18 mouse cellular contexts compared by ENCODE assay signal in genomic region chr2:59733410-59733809, GRCm38 (mm10).
DNase-seq lines count a peak whose midpoint lies in the region; ATAC-seq and TF ChIP-seq lines count a peak whose summit lies in the region.
"Had no signal": no experiment of that assay in that cellular context is flagged by ENCODE, and none has a peak within 500 bp of the region (broad histone marks: within the 10 kb centered on the region; RNA-seq: fewer than 3 reads in every experiment).

No protein-coding gene starts in this region.

- no peak for TF ChIP-seq POLR2A in cerebellum, adult 2 months (IDR thresholded peaks at IDR 0.05; ENCODE audit: borderline replicate concordance, insufficient read depth, low read length)

- H3K4me2 ChIP-seq in kidney, embryonic 14.5 days (replicated peaks; ENCODE audit: low read depth, low read length), result no peak overlapping the region
- H3K4me2 ChIP-seq in lung, embryonic 16.5 days (ENCODE audit: low read depth, low read length), result no peak overlapping the region
- H3K4me2 ChIP-seq in stomach, embryonic 16.5 days (ENCODE audit: low read depth, low read length), result no peak overlapping the region

- 0 out of 2 replicates have a peak, but pooled peaks cover 4% of the 10 kb centered on the region for H3K36me3 ChIP-seq in kidney, embryonic 14.5 days (ENCODE audit: control insufficient read depth, insufficient read depth, low read length)
- H3K36me3 ChIP-seq in lung, embryonic 16.5 days (ENCODE audit: control insufficient read depth, insufficient read depth, low read length), result no peaks in the 10 kb centered on the region
- H3K36me3 ChIP-seq in stomach, embryonic 16.5 days (ENCODE audit: control insufficient read depth, insufficient read depth, low read length), result no peaks in the 10 kb centered on the region

- no peaks in the 10 kb centered on the region for H3K9me3 ChIP-seq in kidney, embryonic 14.5 days (ENCODE audit: control insufficient read depth, low read length)
- no peaks in the 10 kb centered on the region for H3K9me3 ChIP-seq in lung, embryonic 16.5 days (ENCODE audit: control insufficient read depth, low read length)
- no peaks in the 10 kb centered on the region for H3K9me3 ChIP-seq in stomach, embryonic 16.5 days (replicated peaks; ENCODE audit: control insufficient read depth, low read length)
- H3K9me3 ChIP-seq: embryonic facial prominence, embryonic 10.5 days had no signal

- WGBS in kidney, embryonic 14.5 days, result 47% methylated on average over 5 of the region's 5 CpGs
- 48% methylated on average over 5 of the region's 5 CpGs for WGBS in lung, embryonic 16.5 days
- 54% methylated on average over 5 of the region's 5 CpGs for WGBS in stomach, embryonic 16.5 days
- WGBS in cerebellum, adult 2 months, result 88% methylated on average over 5 of the region's 5 CpGs

- H3K27ac ChIP-seq in kidney, embryonic 14.5 days (ENCODE audit: low read depth, low read length), result no peak overlapping the region; the same call in 1 of the 2 replicates
- H3K27ac ChIP-seq in layer of hippocampus, adult 2 months, result peak overlapping the region; percentile 44
- peak overlapping the region; percentile 64 for H3K27ac ChIP-seq in lung, embryonic 16.5 days (ENCODE audit: low read length)
- H3K27ac ChIP-seq in stomach, embryonic 16.5 days (ENCODE audit: low read length), result 0 out of 2 replicates have a peak overlapping the region, but pooled peaks have one; percentile 5
- no peak overlapping the region for H3K27ac ChIP-seq in cerebellum, adult 2 months (ENCODE audit: insufficient read depth, low read length)
- H3K27ac ChIP-seq: forebrain, embryonic 10.5 days had no signal

- TF ChIP-seq CTCF in layer of hippocampus, adult 2 months (conservative IDR thresholded peaks at IDR 0.05), result no peak
- TF ChIP-seq CTCF in cerebellum, adult 2 months (IDR thresholded peaks at IDR 0.05; ENCODE audit: borderline replicate concordance, insufficient read depth, low read depth, low read length), result no peak

- no peaks in the 10 kb centered on the region for H3K27me3 ChIP-seq in kidney, embryonic 14.5 days (ENCODE audit: control insufficient read depth, insufficient read depth, low read length)
- H3K27me3 ChIP-seq in lung, embryonic 16.5 days (ENCODE audit: control insufficient read depth, insufficient read depth, low read depth, low read length), result no peaks in the 10 kb centered on the region
- no peaks in the 10 kb centered on the region for H3K27me3 ChIP-seq in stomach, embryonic 16.5 days (ENCODE audit: control insufficient read depth, insufficient read depth, low read length)
- no peaks in the 10 kb centered on the region for H3K27me3 ChIP-seq in cerebellum, adult 2 months (ENCODE audit: control insufficient read depth, insufficient read depth, low read length)

- H3K4me3 ChIP-seq in kidney, embryonic 14.5 days (ENCODE audit: low read length), result no peak overlapping the region
- no peak overlapping the region for H3K4me3 ChIP-seq in layer of hippocampus, adult 2 months
- H3K4me3 ChIP-seq in lung, embryonic 16.5 days (ENCODE audit: low read length), result no peak overlapping the region
- no peak overlapping the region for H3K4me3 ChIP-seq in stomach, embryonic 16.5 days (replicated peaks; ENCODE audit: low read length)
- H3K4me3 ChIP-seq in cerebellum, adult 2 months (replicated peaks; ENCODE audit: insufficient read depth, low read depth, low read length), result no peak overlapping the region
- H3K4me3 ChIP-seq: embryonic facial prominence, embryonic 10.5 days; erythroblast, embryonic 14.5 days; forebrain, embryonic 10.5 days had no signal

- ATAC-seq in kidney, embryonic 14.5 days (ENCODE audit: low FRiP score, low TSS enrichment), result peak; percentile 30; the same call in 1 of the 2 replicates
- peak; percentile 74 for ATAC-seq in lung, embryonic 16.5 days (ENCODE audit: low read depth)
- no peak for ATAC-seq in stomach, embryonic 16.5 days (ENCODE audit: insufficient read depth, low FRiP score)
- ATAC-seq: forebrain, embryonic 14.5 days had no signal

- DNase-seq in kidney, adult 18-20 months, result no peak
- DNase-seq in layer of hippocampus, adult 2 months (ENCODE audit: low spot score in 2 of 2), result no peak
- no peak for DNase-seq in layer of hippocampus, postnatal 36 days
- DNase-seq in lung, postnatal 36 days, result no peak
- DNase-seq in cerebellum, adult 2 months, result no peak
- DNase-seq: adrenal gland, adult 2 months; adrenal gland, postnatal 25 days; cerebellum, adult 18-20 months; cerebellum, postnatal 10 days; gastrocnemius, postnatal 36 days; heart, postnatal 14 days had no signal

- H3K9ac ChIP-seq in kidney, embryonic 14.5 days (ENCODE audit: low read depth, low read length), result no peak overlapping the region
- H3K9ac ChIP-seq in lung, embryonic 16.5 days (ENCODE audit: low read length), result no peak overlapping the region
- no peak overlapping the region for H3K9ac ChIP-seq in stomach, embryonic 16.5 days (ENCODE audit: low read length)

- 0 out of 2 replicates have a peak, but pooled peaks cover 4% of the 10 kb centered on the region for H3K4me1 ChIP-seq in kidney, embryonic 14.5 days (ENCODE audit: control insufficient read depth, insufficient read depth, low read length)
- H3K4me1 ChIP-seq in lung, embryonic 16.5 days (replicated peaks; ENCODE audit: control insufficient read depth, insufficient read depth, low read length), result peaks cover 16% of the 10 kb centered on the region
- peaks cover 4% of the 10 kb centered on the region for H3K4me1 ChIP-seq in stomach, embryonic 16.5 days (ENCODE audit: control insufficient read depth, insufficient read depth, low read length)
- H3K4me1 ChIP-seq in cerebellum, adult 2 months (ENCODE audit: control insufficient read depth, insufficient read depth, low read length), result peaks cover 32% of the 10 kb centered on the region

Comparison
In these comparisons a context has a peak if more than half of its experiments do, and no peak if none do; other contexts are left out.
1. H3K27ac ChIP-seq: peak in layer of hippocampus, adult 2 months (single experiment), lung, embryonic 16.5 days (single experiment) and stomach, embryonic 16.5 days (single experiment); none in kidney, embryonic 14.5 days (single experiment) and cerebellum, adult 2 months (single experiment).